ENCODE assay signal across 9 mouse cellular contexts in genomic region chr4:97923248-97923647, GRCm38 (mm10).
DNase-seq lines count a peak whose midpoint lies in the region; ATAC-seq and TF ChIP-seq lines count a peak whose summit lies in the region.
"Had no signal": no experiment of that assay in that cellular context is flagged by ENCODE, and none has a peak within 500 bp of the region (broad histone marks: within the 10 kb centered on the region; RNA-seq: fewer than 3 reads in every experiment).

No protein-coding gene starts in this region.

- no peak for TF ChIP-seq EP300 in heart, postnatal 0 days (IDR thresholded peaks at IDR 0.05; ENCODE audit: low read depth)
- TF ChIP-seq EP300 in liver, postnatal 0 days (IDR thresholded peaks at IDR 0.05; ENCODE audit: low read depth), result peak; percentile 96

- TF ChIP-seq CTCF in heart, postnatal 0 days (IDR thresholded peaks at IDR 0.05; ENCODE audit: low read depth), result no peak
- no peak for TF ChIP-seq CTCF in liver, postnatal 0 days (IDR thresholded peaks at IDR 0.05; ENCODE audit: low read depth)

- H3K9ac ChIP-seq in heart, postnatal 0 days (replicated peaks; ENCODE audit: low read depth, low read length), result no peak overlapping the region
- H3K9ac ChIP-seq in heart, embryonic 11.5 days (ENCODE audit: low read depth, low read length), result no peak overlapping the region
- no peak overlapping the region for H3K9ac ChIP-seq in neural tube, embryonic 13.5 days
- H3K9ac ChIP-seq in liver, postnatal 0 days (replicated peaks), result no peak overlapping the region

- ATAC-seq in heart, postnatal 0 days (ENCODE audit: insufficient read depth, low read depth), result no peak
- no peak for ATAC-seq in heart, embryonic 11.5 days (replicated peaks; ENCODE audit: insufficient number of reproducible peaks, low FRiP score, low TSS enrichment)
- no peak for ATAC-seq in neural tube, embryonic 13.5 days (ENCODE audit: low read depth)
- peak; percentile 81 for ATAC-seq in common myeloid progenitor, adult 5-6 weeks (replicated peaks; ENCODE audit: low read depth, poor library complexity, severe bottlenecking)
- ATAC-seq in liver, postnatal 0 days, result peak; percentile 84

- H3K4me2 ChIP-seq in heart, postnatal 0 days (ENCODE audit: low read depth, low read length), result no peak overlapping the region
- H3K4me2 ChIP-seq in heart, embryonic 11.5 days, result no peak overlapping the region
- no peak overlapping the region for H3K4me2 ChIP-seq in neural tube, embryonic 13.5 days
- H3K4me2 ChIP-seq in liver, postnatal 0 days (ENCODE audit: low read depth, low read length), result peak overlapping the region; percentile 44

- 34% methylated on average over 5 of the region's 5 CpGs for WGBS in heart, postnatal 0 days
- WGBS in heart, embryonic 11.5 days (ENCODE audit: insufficient replicate concordance), result 51% methylated on average over 5 of the region's 5 CpGs
- WGBS in neural tube, embryonic 13.5 days, result 87% methylated on average over 5 of the region's 5 CpGs
- 50% methylated on average over 5 of the region's 5 CpGs for WGBS in liver, postnatal 0 days (ENCODE audit: insufficient replicate concordance)

- H3K4me1 ChIP-seq in heart, postnatal 0 days (ENCODE audit: control insufficient read depth, insufficient read depth), result peaks cover 37% of the 10 kb centered on the region
- peaks cover 12% of the 10 kb centered on the region for H3K4me1 ChIP-seq in heart, embryonic 11.5 days (ENCODE audit: control insufficient read depth, insufficient read depth, low read length)
- peaks cover 60% of the 10 kb centered on the region for H3K4me1 ChIP-seq in neural tube, embryonic 13.5 days (replicated peaks)
- peaks cover 34% of the 10 kb centered on the region for H3K4me1 ChIP-seq in liver, postnatal 0 days (ENCODE audit: insufficient read depth)

- no peaks in the 10 kb centered on the region for H3K36me3 ChIP-seq in heart, postnatal 0 days (replicated peaks; ENCODE audit: control insufficient read depth, insufficient read depth, low read length)
- no peaks in the 10 kb centered on the region for H3K36me3 ChIP-seq in heart, embryonic 11.5 days (ENCODE audit: control insufficient read depth, insufficient read depth, low read length)
- no peaks in the 10 kb centered on the region for H3K36me3 ChIP-seq in neural tube, embryonic 13.5 days
- H3K36me3 ChIP-seq in liver, postnatal 0 days (replicated peaks; ENCODE audit: insufficient read depth, low read length), result no peaks in the 10 kb centered on the region

- DNase-seq in heart, postnatal 0 days (ENCODE audit: low spot score), result no peak
- no peak for DNase-seq in neural tube, embryonic 10.5 days (ENCODE audit: extremely low spot score, low spot score)
- DNase-seq in liver, postnatal 0 days, result no peak
- DNase-seq in ovary, postnatal 14 days (ENCODE audit: low spot score), result no peak
- no peak for DNase-seq in Muller cell, postnatal 12 days (ENCODE audit: inconsistent ontology term)

- peak overlapping the region; percentile 76 for H3K27ac ChIP-seq in heart, postnatal 0 days (ENCODE audit: low read depth)
- H3K27ac ChIP-seq in heart, embryonic 11.5 days (ENCODE audit: low read depth, low read length), result no peak overlapping the region
- peak overlapping the region; percentile 19; the same call in 1 of the 2 replicates for H3K27ac ChIP-seq in neural tube, embryonic 13.5 days (replicated peaks)
- peak overlapping the region; percentile 66 for H3K27ac ChIP-seq in liver, postnatal 0 days (ENCODE audit: low read depth)
- H3K27ac ChIP-seq: macrophage had no signal

- no peak overlapping the region for H3K4me3 ChIP-seq in heart, postnatal 0 days (ENCODE audit: low read depth, low read length)
- H3K4me3 ChIP-seq in heart, embryonic 11.5 days (ENCODE audit: low read depth, low read length), result no peak overlapping the region
- H3K4me3 ChIP-seq in neural tube, embryonic 13.5 days, result no peak overlapping the region
- H3K4me3 ChIP-seq in liver, postnatal 0 days (ENCODE audit: low read depth, low read length), result no peak overlapping the region

- H3K9me3 ChIP-seq in heart, postnatal 0 days (replicated peaks; ENCODE audit: control insufficient read depth, low read length), result no peaks in the 10 kb centered on the region
- H3K9me3 ChIP-seq in heart, embryonic 11.5 days (replicated peaks; ENCODE audit: control insufficient read depth, low read length), result no peaks in the 10 kb centered on the region
- H3K9me3 ChIP-seq in neural tube, embryonic 13.5 days, result no peaks in the 10 kb centered on the region
- H3K9me3 ChIP-seq in liver, postnatal 0 days (ENCODE audit: low read length), result no peaks in the 10 kb centered on the region

- H3K27me3 ChIP-seq in heart, postnatal 0 days (ENCODE audit: control insufficient read depth, insufficient read depth, low read length), result no peaks in the 10 kb centered on the region
- H3K27me3 ChIP-seq in heart, embryonic 11.5 days (ENCODE audit: control insufficient read depth, insufficient read depth, low read length), result no peaks in the 10 kb centered on the region
- H3K27me3 ChIP-seq in neural tube, embryonic 13.5 days, result no peaks in the 10 kb centered on the region
- no peaks in the 10 kb centered on the region for H3K27me3 ChIP-seq in liver, postnatal 0 days (ENCODE audit: insufficient read depth, low read length)

Comparison
In these comparisons a context has a peak if more than half of its experiments do, and no peak if none do; other contexts are left out.
1. ATAC-seq: peak in common myeloid progenitor, adult 5-6 weeks (single experiment) and liver, postnatal 0 days (single experiment); none in heart, postnatal 0 days (single experiment), heart, embryonic 11.5 days (single experiment) and neural tube, embryonic 13.5 days (single experiment).